Mouse (Mus musculus): ENCODE measurements around the gene Phf2. TPM values are rescaled to one million over a fixed set of nuclear protein-coding genes. Genes with fewer than 3 reads are reported as not detected.

Gene Phf2
- polyA plus RNA-seq, 1 experiment = 7.0 TPM

DNA sequence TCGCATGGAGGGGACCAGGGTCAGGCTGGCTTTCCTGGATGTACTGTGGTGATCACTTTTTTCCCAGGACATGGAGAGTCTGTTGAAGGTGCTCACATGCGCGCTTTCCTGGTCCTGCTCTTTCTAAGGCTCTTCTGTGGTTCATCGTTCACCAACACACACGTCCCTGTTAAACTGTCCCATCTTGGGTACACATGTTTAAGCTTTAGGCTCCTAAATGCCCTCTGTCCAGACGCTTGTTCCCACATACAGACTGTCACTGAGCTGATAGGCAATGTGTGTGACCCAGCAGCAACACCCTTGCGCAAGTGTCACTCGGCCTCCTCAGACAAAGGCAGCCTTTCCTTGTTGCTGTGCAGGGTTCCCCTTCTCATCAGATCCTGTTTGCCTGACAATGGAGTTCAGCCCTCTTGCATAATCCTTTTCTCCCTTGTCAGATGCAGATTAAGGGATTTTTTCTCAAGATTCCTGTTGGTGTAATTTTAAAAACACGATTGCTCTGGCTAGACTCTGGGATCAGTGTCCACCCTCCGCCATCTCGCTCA lies 107.1 kb downstream of the Phf2 start:
- WGBS = 69% methylated on average over 11 of the region's 11 CpGs
- DNase-seq (ENCODE audit: low read depth, low spot score) = no peak

DNA sequence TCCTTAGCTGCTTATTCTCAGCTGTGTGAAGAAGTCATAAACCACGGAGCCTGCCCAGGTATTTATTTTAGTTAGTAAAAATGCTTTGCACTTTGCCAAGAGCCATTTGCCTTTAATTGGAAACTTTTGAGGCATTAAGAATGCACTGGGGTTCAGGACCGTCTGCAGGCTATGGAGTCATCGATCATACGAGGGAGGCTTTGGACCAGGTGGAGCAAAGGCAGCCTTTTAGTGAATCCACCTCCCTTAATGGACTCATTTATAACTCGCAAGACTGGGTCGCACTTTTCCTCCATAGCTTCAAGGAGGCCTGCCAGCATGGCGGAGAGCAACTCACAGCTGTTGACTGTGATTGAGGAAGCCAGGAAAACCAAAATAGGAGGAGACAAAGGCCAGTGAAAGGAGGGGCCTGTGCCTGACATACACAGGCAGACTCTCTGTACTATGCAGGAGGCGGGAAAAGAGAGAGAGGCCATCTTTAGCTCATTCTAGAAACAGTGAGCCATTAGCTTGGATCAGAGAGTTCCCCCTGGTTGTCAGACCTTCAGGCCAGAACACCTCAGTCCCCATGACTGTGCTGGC lies 110.0 kb downstream of the Phf2 start:
- WGBS = 68% methylated on average over 8 of the region's 8 CpGs
- no peak for DNase-seq (ENCODE audit: low read depth, low spot score)

DNA sequence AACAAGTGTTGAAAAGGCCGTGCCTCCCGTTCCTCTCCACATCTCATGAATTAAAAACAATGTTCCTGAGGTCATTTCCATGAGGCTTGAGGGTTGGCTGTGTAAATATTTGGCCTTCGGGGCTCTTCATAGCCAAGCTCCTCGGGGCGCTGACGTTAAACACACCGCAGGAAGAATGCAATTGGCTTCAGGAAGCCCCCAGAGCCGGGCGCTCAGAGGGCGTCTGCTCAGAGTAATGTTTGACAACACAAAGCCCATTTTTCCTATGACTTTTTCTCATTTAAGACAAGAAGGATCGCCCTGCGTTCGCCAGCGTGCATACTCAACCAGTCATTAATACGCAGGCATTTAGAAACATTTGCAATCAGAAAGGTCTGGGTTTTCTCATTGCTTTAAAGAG lies 114.2 kb downstream of the Phf2 start:
- 27% methylated on average over 15 of the region's 15 CpGs for WGBS
- no peak for DNase-seq (ENCODE audit: low read depth, low spot score)

Other genes with a start within 250 kb of the Phf2 start
- 0.58 and 0.82 TPM in 2 replicates for gene Ptpdc1, start 245.5 kb downstream of the Phf2 start, polyA plus RNA-seq (2012; rRNA removed)
- gene Barx1, start 208.1 kb downstream of the Phf2 start, polyA plus RNA-seq (2012; rRNA removed) = not detected in 2 replicates
- gene Fam120a, start 96.9 kb upstream of the Phf2 start, polyA plus RNA-seq (2012; rRNA removed) = 78.1 and 114 TPM in 2 replicates